13 mouse cellular contexts compared by ENCODE assay signal in the genomic region with DNA sequence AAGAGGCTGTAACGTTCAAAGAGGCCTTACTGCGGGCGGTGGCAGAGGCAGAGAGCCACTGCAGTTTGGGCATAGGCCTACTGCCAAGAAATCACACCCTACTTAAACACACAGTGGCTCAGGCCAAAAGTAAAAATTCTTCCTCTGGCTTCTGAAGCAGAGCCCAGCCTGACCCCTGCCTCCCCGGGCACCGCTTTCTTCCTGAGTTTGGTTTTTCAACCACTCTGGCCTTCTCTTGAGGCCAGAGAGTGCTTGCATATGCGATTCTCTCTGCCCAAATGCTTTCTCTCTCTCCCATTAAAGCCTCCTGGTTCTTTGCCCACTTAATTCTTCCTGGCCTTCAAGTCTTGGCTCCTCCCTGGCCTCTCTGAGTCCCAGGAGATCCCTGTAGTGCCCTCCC. TPM values are rescaled to one million over a fixed set of nuclear protein-coding genes. Genes with fewer than 3 reads are reported as not detected.
"Had no signal": no experiment of that assay in that cellular context is flagged by ENCODE, and none has a peak within 500 bp of the region (broad histone marks: within the 10 kb centered on the region; RNA-seq: fewer than 3 reads in every experiment).

No protein-coding gene starts in this region.

- H3K9ac ChIP-seq: kidney, embryonic 15.5 days; liver, embryonic 15.5 days; lung, embryonic 14.5 days; midbrain, embryonic 12.5 days had no signal

- ATAC-seq: intestine, embryonic 16.5 days; midbrain, embryonic 16.5 days had no signal

- H3K27me3 ChIP-seq: kidney, embryonic 15.5 days; liver, embryonic 15.5 days; midbrain, embryonic 12.5 days had no signal

- H3K9me3 ChIP-seq: kidney, embryonic 15.5 days; liver, embryonic 15.5 days had no signal

- DNase-seq: kidney, adult 2 months; kidney, postnatal 14 days; left cerebral cortex, postnatal 4 days; liver; lung, embryonic 14.5 days; thymus, postnatal 4 days had no signal

- H3K4me1 ChIP-seq: liver, embryonic 15.5 days; midbrain, embryonic 12.5 days had no signal

- H3K4me2 ChIP-seq: kidney, embryonic 15.5 days; liver, embryonic 15.5 days; lung, embryonic 14.5 days; midbrain, embryonic 12.5 days had no signal

- H3K4me3 ChIP-seq: kidney, embryonic 15.5 days; liver, embryonic 15.5 days; midbrain, embryonic 12.5 days had no signal

- H3K36me3 ChIP-seq: kidney, embryonic 15.5 days; liver, embryonic 15.5 days; midbrain, embryonic 12.5 days had no signal

- H3K27ac ChIP-seq: kidney, embryonic 15.5 days; liver, embryonic 15.5 days; midbrain, embryonic 12.5 days; stomach, postnatal 0 days had no signal

RNA-seq across cellular contexts. Expression of a gene that starts 39.5 kb away (rescaled TPM):
- total RNA-seq: megakaryocyte-erythroid progenitor cell, adult 5-6 weeks had no signal
- polyA plus RNA-seq: kidney, adult 2 months; liver, embryonic 15.5 days; lung, embryonic 14.5 days had no signal
